Mouse (Mus musculus) thymus, adult 2 months (tissue): Measurements from ENCODE around the gene Gm49601. TPM values are rescaled to one million over a fixed set of nuclear protein-coding genes. Genes with fewer than 3 reads are reported as not detected.

Experiments used
- DNase-seq: peaks from one replicate; pipeline ENCODE4 v3.0.0; 2021
- H3K27ac ChIP-seq: fragments of 200-500 bp; 2 replicates; pipeline ENCODE4 v1.5.1; 2012; ENCODE audit warnings: low read length, control low read depth; ENCODE audit not compliant: control insufficient read depth, insufficient read depth
- H3K27me3 ChIP-seq: fragments of 200-500 bp; 2 replicates; pipeline ENCODE4 v1.6.1; 2012; ENCODE audit warnings: mild to moderate bottlenecking, low read length, moderate library complexity, mixed read lengths; ENCODE audit not compliant: control insufficient read depth, insufficient read depth
- H3K36me3 ChIP-seq: fragments of 200-500 bp; 2 replicates; pipeline ENCODE4 v1.6.1; 2012; ENCODE audit warnings: mild to moderate bottlenecking, low read length, moderate library complexity; ENCODE audit not compliant: control insufficient read depth, insufficient read depth
- H3K4me1 ChIP-seq: fragments of 200-500 bp; replicated peaks from 2 replicates; pipeline ENCODE4 v1.6.1; 2012; ENCODE audit warnings: low read length; ENCODE audit not compliant: control insufficient read depth, insufficient read depth
- H3K4me3 ChIP-seq: fragments of 200-500 bp; 2 replicates; pipeline ENCODE4 v1.5.1; 2012; ENCODE audit warnings: mild to moderate bottlenecking, low read length, control low read depth, moderate library complexity; ENCODE audit not compliant: control insufficient read depth, insufficient read depth
- CTCF ChIP-seq: fragments of 200-500 bp; IDR thresholded peaks from 2 replicates; pipeline ENCODE4 v1.5.1; 2012; ENCODE audit warnings: mild to moderate bottlenecking, control low read depth, low read length, moderate library complexity, borderline replicate concordance; ENCODE audit not compliant: control insufficient read depth, poor library complexity, insufficient read depth; ENCODE audit errors: extremely low read depth
- POLR2A ChIP-seq: fragments of 200-500 bp; IDR thresholded peaks from 2 replicates; pipeline ENCODE4 v1.6.1; 2012; ENCODE audit warnings: mild to moderate bottlenecking, low read length, control low read depth, moderate library complexity; ENCODE audit not compliant: control insufficient read depth, poor library complexity, insufficient read depth; ENCODE audit errors: extremely low read depth
- WGBS: fragments of 180-500 bp; shearing (Covaris S2); methylation state at CpG from one replicate; pipeline ENCODE4 v1.1.7; 2018; 5-methylcytosine and 5-hydroxymethylcytosine counted together
- polyA plus RNA-seq: library from polyadenylated mRNA; depleted of rRNA; stranded (reverse); fragments of >200 nt; gene quantifications from 2 replicates; pipeline ENCODE4 v1.2.3, GENCODE M21; 2012

Gm49601 gene
- polyA plus RNA-seq, 1 experiment, result 0.93 TPM

DNA sequence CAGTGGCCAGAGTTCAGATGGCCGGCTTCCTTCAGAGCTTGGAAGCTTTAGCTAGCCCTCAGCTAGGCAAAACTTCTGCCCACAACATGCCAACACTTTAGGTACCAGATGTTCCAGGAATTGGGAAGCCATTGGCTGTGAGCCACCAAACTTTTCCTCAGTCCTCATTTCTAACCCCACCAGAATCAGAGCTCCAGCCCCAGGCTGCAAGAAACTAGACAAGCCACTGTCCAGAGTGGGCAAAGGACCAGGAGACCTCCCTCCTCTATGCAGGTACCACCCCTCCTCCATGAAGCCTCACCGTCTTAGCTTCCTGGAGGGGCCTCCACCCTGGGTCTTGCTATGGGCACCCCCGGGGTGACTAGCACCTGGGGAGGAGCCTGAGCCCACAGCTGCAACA lies 936 bp upstream of the Gm49601 start:
- Histone ChIP-seq H3K27ac (no peak overlapping the region), H3K36me3 (no peaks in the 10 kb centered on the region), H3K27me3 (peaks cover 38% of the 10 kb centered on the region; the same call in 1 of the 2 replicates), H3K4me3 (no peak overlapping the region), H3K4me1 (peaks cover 21% of the 10 kb centered on the region)
- TF ChIP-seq CTCF, result no peak
- TF ChIP-seq POLR2A, result no peak
- no peak for DNase-seq
- WGBS, result 60% methylated on average over 3 of the region's 3 CpGs

GRCm38 (mm10) chr16:18625791-18626311 lies 376 bp downstream of the Gm49601 start:
- H3K4me3 ChIP-seq, result peak overlapping the region; percentile 45
- 12% methylated on average over 26 of the region's 26 CpGs for WGBS
- H3K36me3 ChIP-seq, result no peaks in the 10 kb centered on the region
- no peak for DNase-seq
- no peak overlapping the region for H3K27ac ChIP-seq
- H3K4me1 ChIP-seq, result peaks cover 25% of the 10 kb centered on the region
- no peak for TF ChIP-seq POLR2A
- TF ChIP-seq CTCF, result no peak
- H3K27me3 ChIP-seq, result peaks cover 49% of the 10 kb centered on the region; the same call in 1 of the 2 replicates

DNA sequence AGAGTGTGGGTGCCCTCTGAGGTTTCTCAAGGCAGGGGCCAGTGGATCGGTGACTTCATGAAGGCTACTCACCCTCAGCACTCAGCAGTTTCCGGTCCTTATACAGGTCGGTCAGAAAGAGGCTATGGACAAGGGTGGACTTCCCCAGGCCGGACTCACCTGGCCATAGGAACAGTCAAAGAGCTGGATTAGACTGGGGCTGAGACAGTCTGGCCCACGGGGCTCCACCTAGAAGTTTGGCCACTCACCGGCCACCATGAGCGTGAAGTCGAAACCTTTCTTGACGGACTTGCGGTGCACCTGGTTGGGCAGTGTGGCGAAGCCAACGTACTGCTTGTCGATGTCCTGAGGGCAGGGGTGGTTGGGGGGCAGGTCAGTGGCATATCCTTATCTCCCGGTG lies 1.1 kb downstream of the Gm49601 start:
- WGBS, result 41% methylated on average over 14 of the region's 14 CpGs
- no peak overlapping the region for H3K4me3 ChIP-seq
- no peak for TF ChIP-seq CTCF
- H3K4me1 ChIP-seq, result peaks cover 27% of the 10 kb centered on the region
- no peak overlapping the region for H3K27ac ChIP-seq
- peaks cover 51% of the 10 kb centered on the region; the same call in 1 of the 2 replicates for H3K27me3 ChIP-seq
- no peaks in the 10 kb centered on the region for H3K36me3 ChIP-seq
- DNase-seq, result no peak

DNA sequence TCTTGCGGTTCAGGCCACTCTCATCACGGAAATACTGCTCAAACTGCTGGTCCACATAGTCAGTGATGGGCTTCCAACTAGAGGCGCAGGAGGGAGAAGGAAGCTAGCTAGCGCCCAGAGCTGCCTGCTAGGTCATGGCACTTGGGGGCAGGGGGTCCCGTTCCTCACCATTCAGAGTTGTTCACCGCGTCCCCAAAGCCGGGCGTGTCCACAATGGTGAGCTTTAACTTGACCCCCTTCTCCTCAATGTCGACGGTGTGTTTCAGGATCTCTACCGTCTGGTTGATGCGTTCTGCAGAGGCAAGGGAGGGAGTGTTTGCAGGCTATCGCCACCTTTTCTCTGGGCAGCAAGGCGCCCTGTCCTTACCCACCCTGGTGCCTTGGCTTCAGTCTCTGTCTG lies 1.6 kb downstream of the Gm49601 start:
- Histone ChIP-seq H3K27ac (no peak overlapping the region), H3K4me3 (no peak overlapping the region), H3K4me1 (peaks cover 24% of the 10 kb centered on the region), H3K27me3 (peaks cover 50% of the 10 kb centered on the region; the same call in 1 of the 2 replicates), H3K36me3 (no peaks in the 10 kb centered on the region)
- WGBS, result 28% methylated on average over 15 of the region's 15 CpGs
- DNase-seq, result no peak
- TF ChIP-seq CTCF (no peak), POLR2A (no peak)

- TF ChIP-seq CTCF (no peak), POLR2A (no peak)
- 36% methylated on average over 15 of the region's 15 CpGs for WGBS
- DNase-seq, result no peak
- Histone ChIP-seq H3K4me3 (no peak overlapping the region), H3K36me3 (no peaks in the 10 kb centered on the region), H3K27ac (no peak overlapping the region), H3K4me1 (peaks cover 18% of the 10 kb centered on the region), H3K27me3 (peaks cover 43% of the 10 kb centered on the region; the same call in 1 of the 2 replicates)
Measured at GRCm38 (mm10) chr16:18623751-18624540, 2.3 kb downstream of the Gm49601 start.

DNA sequence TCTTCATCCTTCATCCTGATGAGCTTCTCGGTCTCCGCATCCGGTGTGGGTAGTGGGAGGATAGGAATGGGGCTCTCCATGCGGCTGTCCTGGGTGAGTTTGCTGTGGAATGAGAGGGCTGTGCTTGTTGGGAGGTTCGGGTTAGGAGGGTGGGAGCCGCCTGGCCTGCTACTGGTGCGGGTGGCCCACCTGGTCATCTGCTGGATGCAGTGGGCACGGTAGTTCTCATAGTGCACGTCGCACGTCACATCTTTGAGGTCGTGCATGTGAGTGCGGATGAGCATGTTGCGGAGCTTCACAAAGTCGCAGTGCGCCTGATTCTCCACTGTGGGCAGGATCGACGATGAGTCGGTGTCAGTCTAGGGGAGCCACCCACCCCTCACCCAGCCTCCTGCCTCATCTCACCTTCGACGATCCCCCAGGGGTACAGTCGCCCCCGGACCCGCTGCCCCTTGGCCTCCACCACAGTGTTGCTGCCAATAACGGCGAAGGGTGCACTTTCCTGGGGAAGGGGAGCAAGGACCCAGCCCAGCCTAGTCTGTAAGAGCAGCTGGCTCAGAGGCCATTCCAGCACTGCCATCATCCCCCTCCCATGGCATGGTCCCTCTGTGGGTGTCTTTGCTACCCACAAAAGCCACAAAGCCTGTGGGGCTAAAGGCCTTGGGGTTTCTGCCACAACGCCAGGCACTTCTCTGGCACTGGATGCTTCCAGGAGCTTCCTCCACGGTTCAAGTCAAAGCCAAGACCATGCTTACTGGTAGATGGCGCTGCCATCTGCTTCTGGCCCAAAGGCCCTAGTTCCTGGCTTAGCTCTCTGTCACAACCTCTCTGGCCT lies 3.1 kb downstream of the Gm49601 start:
- Histone ChIP-seq H3K27me3 (peaks cover 43% of the 10 kb centered on the region; the same call in 1 of the 2 replicates), H3K27ac (no peak overlapping the region), H3K4me1 (peaks cover 18% of the 10 kb centered on the region), H3K4me3 (no peak overlapping the region), H3K36me3 (no peaks in the 10 kb centered on the region)
- WGBS, result 33% methylated on average over 29 of the region's 29 CpGs
- TF ChIP-seq POLR2A (no peak), CTCF (no peak)
- DNase-seq, result no peak
